Mouse (Mus musculus) CH12.LX (cell line): ENCODE measurements around the gene Fpr1. TPM values are rescaled to one million over a fixed set of nuclear protein-coding genes. Genes with fewer than 3 reads are reported as not detected.
A peak's percentile ranks its signal among the peaks of the same experiment; 100 is the strongest.

Experiments
- DNase-seq: peaks from one replicate; pipeline ENCODE4 v3.0.0-alpha.2; 2013; ENCODE audit errors: extremely low read depth
- H3K27ac ChIP-seq: 2 replicates; pipeline ENCODE4 v1.5.1; 2012; ENCODE audit warnings: low read depth, mild to moderate bottlenecking, control low read depth, moderate library complexity; ENCODE audit not compliant: insufficient read depth
- H3K27me3 ChIP-seq: replicated peaks from 2 replicates; pipeline ENCODE3; 2012; ENCODE audit warnings: inconsistent platforms
- H3K36me3 ChIP-seq, 2 experiments: replicated peaks in 1 of 2; 2 replicates each; pipeline versions ENCODE3 to v1.6.1; 2012; ENCODE audit warnings: inconsistent platforms in 1 of 2, low read length in 1 of 2, mild to moderate bottlenecking in 1 of 2, mixed read lengths in 1 of 2, moderate library complexity in 1 of 2; ENCODE audit not compliant: control insufficient read depth in 1 of 2, insufficient read depth in 1 of 2
- H3K4me1 ChIP-seq, 2 experiments: 2 replicates each; pipeline ENCODE4 v1.6.1; 2012; ENCODE audit warnings: inconsistent platforms in 1 of 2, moderate library complexity in 1 of 2; ENCODE audit not compliant: insufficient read depth in 2 of 2, control insufficient read depth in 1 of 2
- H3K4me2 ChIP-seq: 2 replicates; pipeline ENCODE4 v1.6.1; 2012; ENCODE audit warnings: low read depth, mild to moderate bottlenecking, control low read depth; ENCODE audit not compliant: poor library complexity, insufficient read depth, severe bottlenecking
- H3K4me3 ChIP-seq, 3 experiments: fragments of 150-350 bp in 1 of 3; sonication (generic) in 1 of 3; replicated peaks in 1 of 3; 2 replicates each; pipeline versions ENCODE3 to v1.5.1; 2011 to 2012; ENCODE audit warnings: low read depth in 2 of 3, low read length in 2 of 3, mild to moderate bottlenecking in 2 of 3, moderate library complexity in 2 of 3, control low read depth in 1 of 3, improper control_type of control experiment in 1 of 3, inconsistent platforms in 1 of 3, mixed read lengths in 1 of 3; ENCODE audit not compliant: poor library complexity in 1 of 3
- H3K79me2 ChIP-seq: replicated peaks from 2 replicates; pipeline ENCODE4 v1.6.1; 2012; ENCODE audit warnings: mild to moderate bottlenecking, moderate library complexity; ENCODE audit not compliant: control insufficient read depth, poor library complexity, insufficient read depth, severe bottlenecking; ENCODE audit errors: extremely low read depth
- H3K9ac ChIP-seq: 2 replicates; pipeline ENCODE4 v1.6.1; 2012; ENCODE audit warnings: low read depth, mild to moderate bottlenecking, control low read depth, moderate library complexity; ENCODE audit not compliant: insufficient read depth
- H3K9me3 ChIP-seq: replicated peaks from 2 replicates; pipeline ENCODE3; 2012; ENCODE audit warnings: low read length, inconsistent platforms, mixed read lengths
- BHLHE40 ChIP-seq: IDR thresholded peaks from 2 replicates; pipeline ENCODE4 v1.6.1; 2011; ENCODE audit warnings: mild to moderate bottlenecking, low read depth, low read length, improper control_type of control experiment
- CHD1 ChIP-seq: IDR thresholded peaks from 2 replicates; pipeline ENCODE4 v1.6.1; 2012; ENCODE audit warnings: low read depth, low read length, improper control_type of control experiment, inconsistent platforms
- CHD2 ChIP-seq: IDR thresholded peaks from 2 replicates; pipeline ENCODE4 v1.6.1; 2011; ENCODE audit warnings: low read length, improper control_type of control experiment
- CTCF ChIP-seq, 2 experiments: IDR thresholded peaks in 1 of 2; conservative IDR thresholded peaks in 1 of 2; 2 replicates each; pipeline ENCODE4 v1.5.1; 2011 to 2012; ENCODE audit warnings: low read depth in 2 of 2, low read length in 2 of 2, improper control_type of control experiment in 1 of 2, inconsistent platforms in 1 of 2, mild to moderate bottlenecking in 1 of 2, moderate library complexity in 1 of 2
- E2F4 ChIP-seq: IDR thresholded peaks from 2 replicates; pipeline ENCODE4 v1.6.1; 2011; ENCODE audit warnings: low read depth, low read length, improper control_type of control experiment; ENCODE audit not compliant: insufficient replicate concordance
- ELF1 ChIP-seq: IDR thresholded peaks from 2 replicates; pipeline ENCODE4 v1.6.1; 2014; ENCODE audit warnings: low read depth, mild to moderate bottlenecking, inconsistent platforms, low read length, improper control_type of control experiment
- EP300 ChIP-seq: IDR thresholded peaks from 2 replicates; pipeline ENCODE4 v1.6.1; 2011; ENCODE audit warnings: low read length, improper control_type of control experiment
- ETS1 ChIP-seq: conservative IDR thresholded peaks from 2 replicates; pipeline ENCODE4 v1.6.1; 2012; ENCODE audit warnings: low read depth, mild to moderate bottlenecking, inconsistent platforms, low read length, improper control_type of control experiment, moderate library complexity
- GABPA ChIP-seq: IDR thresholded peaks from 2 replicates; pipeline ENCODE4 v1.6.1; 2012; ENCODE audit warnings: low read depth, low read length, improper control_type of control experiment, inconsistent platforms; ENCODE audit not compliant: insufficient replicate concordance
- HCFC1 ChIP-seq: IDR thresholded peaks from 2 replicates; pipeline ENCODE4 v1.6.1; 2012; ENCODE audit warnings: low read depth, mild to moderate bottlenecking, inconsistent platforms, low read length, improper control_type of control experiment
- IRF4 ChIP-seq: IDR thresholded peaks from 2 replicates; pipeline ENCODE4 v1.6.1; 2014; ENCODE audit warnings: low read depth, mild to moderate bottlenecking, inconsistent platforms, low read length, improper control_type of control experiment
- JUN ChIP-seq: IDR thresholded peaks from 2 replicates; pipeline ENCODE4 v1.6.1; 2011; ENCODE audit warnings: low read depth, mild to moderate bottlenecking, low read length, improper control_type of control experiment, moderate library complexity; ENCODE audit not compliant: insufficient read depth
- JUND ChIP-seq: conservative IDR thresholded peaks from 2 replicates; pipeline ENCODE4 v1.6.1; 2011; ENCODE audit warnings: low read depth, low read length, improper control_type of control experiment
- KAT2A ChIP-seq: IDR thresholded peaks from 2 replicates; pipeline ENCODE4 v1.6.1; 2012; ENCODE audit warnings: low read length, improper control_type of control experiment, inconsistent platforms; ENCODE audit not compliant: insufficient replicate concordance
- MAFK ChIP-seq: IDR thresholded peaks from 2 replicates; pipeline ENCODE4 v1.6.1; 2011; ENCODE audit warnings: low read length, improper control_type of control experiment; ENCODE audit not compliant: insufficient replicate concordance
- MAX ChIP-seq: IDR thresholded peaks from 2 replicates; pipeline ENCODE4 v1.6.1; 2011; ENCODE audit warnings: low read length, improper control_type of control experiment
- MAZ ChIP-seq: IDR thresholded peaks from 2 replicates; pipeline ENCODE4 v1.6.1; 2012; ENCODE audit warnings: low read depth, mild to moderate bottlenecking, inconsistent platforms, low read length, improper control_type of control experiment, moderate library complexity
- MEF2A ChIP-seq: IDR thresholded peaks from 2 replicates; pipeline ENCODE4 v1.6.1; 2014; ENCODE audit warnings: low read depth, mild to moderate bottlenecking, inconsistent platforms, low read length, improper control_type of control experiment, borderline replicate concordance
- MXI1 ChIP-seq: IDR thresholded peaks from 2 replicates; pipeline ENCODE4 v1.6.1; 2011; ENCODE audit warnings: mild to moderate bottlenecking, low read depth, low read length, improper control_type of control experiment
- MYC ChIP-seq: IDR thresholded peaks from 2 replicates; pipeline ENCODE4 v1.6.1; 2011; ENCODE audit warnings: low read depth, mild to moderate bottlenecking, improper control_type of control experiment, low read length
- NELFE ChIP-seq: IDR thresholded peaks from 2 replicates; pipeline ENCODE4 v1.6.1; 2011; ENCODE audit warnings: low read depth, low read length, improper control_type of control experiment
- NRF1 ChIP-seq: IDR thresholded peaks from 2 replicates; pipeline ENCODE4 v1.6.1; 2014; ENCODE audit warnings: low read depth, mild to moderate bottlenecking, inconsistent platforms, low read length, improper control_type of control experiment, moderate library complexity
- PAX5 ChIP-seq: IDR thresholded peaks from 2 replicates; pipeline ENCODE4 v1.6.1; 2012; ENCODE audit warnings: low read length, inconsistent platforms, mixed read lengths
- POLR2A ChIP-seq: IDR thresholded peaks from 2 replicates; pipeline ENCODE4 v1.6.1; 2011; ENCODE audit warnings: low read depth, mild to moderate bottlenecking, improper control_type of control experiment, low read length
- POLR2AphosphoS2 ChIP-seq: IDR thresholded peaks from 2 replicates; pipeline ENCODE4 v1.6.1; 2011; ENCODE audit warnings: low read depth, low read length, improper control_type of control experiment
- RAD21 ChIP-seq: IDR thresholded peaks from 2 replicates; pipeline ENCODE4 v1.6.1; 2011; ENCODE audit warnings: low read depth, mild to moderate bottlenecking, low read length, improper control_type of control experiment, moderate library complexity
- RCOR1 ChIP-seq: conservative IDR thresholded peaks from 2 replicates; pipeline ENCODE4 v1.6.1; 2012; ENCODE audit warnings: low read depth, mild to moderate bottlenecking, inconsistent platforms, low read length, improper control_type of control experiment
- SIN3A ChIP-seq: IDR thresholded peaks from 2 replicates; pipeline ENCODE4 v1.6.1; 2012; ENCODE audit warnings: low read length, improper control_type of control experiment, inconsistent platforms
- SMC3 ChIP-seq: IDR thresholded peaks from 2 replicates; pipeline ENCODE4 v1.6.1; 2011; ENCODE audit warnings: low read depth, low read length, improper control_type of control experiment
- TCF12 ChIP-seq: IDR thresholded peaks from 2 replicates; pipeline ENCODE4 v1.6.1; 2014; ENCODE audit warnings: low read depth, mild to moderate bottlenecking, inconsistent platforms, low read length, improper control_type of control experiment
- UBTF ChIP-seq: IDR thresholded peaks from 2 replicates; pipeline ENCODE4 v1.6.1; 2012; ENCODE audit warnings: low read depth, mild to moderate bottlenecking, inconsistent platforms, low read length, improper control_type of control experiment, moderate library complexity
- USF1 ChIP-seq: IDR thresholded peaks from 2 replicates; pipeline ENCODE4 v1.6.1; 2014; ENCODE audit warnings: low read depth, mild to moderate bottlenecking, inconsistent platforms, low read length, improper control_type of control experiment
- USF2 ChIP-seq: conservative IDR thresholded peaks from 2 replicates; pipeline ENCODE4 v1.6.1; 2011; ENCODE audit warnings: low read depth, low read length, improper control_type of control experiment
- ZC3H11A ChIP-seq: IDR thresholded peaks from 2 replicates; pipeline ENCODE4 v1.6.1; 2012; ENCODE audit warnings: low read depth, mild to moderate bottlenecking, inconsistent platforms, low read length, improper control_type of control experiment
- ZKSCAN1 ChIP-seq: IDR thresholded peaks from 2 replicates; pipeline ENCODE4 v1.6.1; 2012; ENCODE audit warnings: low read depth, inconsistent platforms, low read length, improper control_type of control experiment, borderline replicate concordance
- ZMIZ1 ChIP-seq: IDR thresholded peaks from 2 replicates; pipeline ENCODE4 v1.6.1; 2012; ENCODE audit warnings: low read depth, mild to moderate bottlenecking, inconsistent platforms, low read length, improper control_type of control experiment
- ZNF384 ChIP-seq: IDR thresholded peaks from 2 replicates; pipeline ENCODE4 v1.6.1; 2012; ENCODE audit warnings: low read depth, low read length, improper control_type of control experiment, inconsistent platforms
- dilution Hi-C: fragments of 300-500 bp; cut with MboI; formaldehyde crosslinking; loops from 2 replicates; pipeline ENCODE4 v1.14.3; 2020; ENCODE audit warnings: low sequenced_read_pairs; ENCODE audit not compliant: extremely low pct_unique_long_range_greater_than_20kb, extremely low pct_ligation_motif_present
- in situ Hi-C: fragments of 300-500 bp; cut with MboI; formaldehyde crosslinking; loops from 3 replicates; pipeline ENCODE4 v1.14.3; 2019; ENCODE audit warnings: low sequenced_read_pairs, low pct_ligation_motif_present, low pct_unique_long_range_greater_than_20kb, mixed read lengths
- polyA plus RNA-seq: library from polyadenylated mRNA; unstranded; fragments of >175 nt; gene quantifications from 2 replicates; pipeline ENCODE4 v1.2.1, GENCODE M21; 2012; ENCODE audit warnings: low read depth; ENCODE audit not compliant: insufficient read length
- total RNA-seq, 2 experiments: library from RNA; depleted of rRNA; stranded (reverse); fragments of 300-350 nt in 1 of 2; fragments of >200 nt in 1 of 2; gene quantifications; 2 replicates each; pipeline ENCODE4 v1.2.3; 2012 to 2014

Gene Fpr1
- total and polyA plus RNA-seq, 3 experiments = not detected

DNA sequence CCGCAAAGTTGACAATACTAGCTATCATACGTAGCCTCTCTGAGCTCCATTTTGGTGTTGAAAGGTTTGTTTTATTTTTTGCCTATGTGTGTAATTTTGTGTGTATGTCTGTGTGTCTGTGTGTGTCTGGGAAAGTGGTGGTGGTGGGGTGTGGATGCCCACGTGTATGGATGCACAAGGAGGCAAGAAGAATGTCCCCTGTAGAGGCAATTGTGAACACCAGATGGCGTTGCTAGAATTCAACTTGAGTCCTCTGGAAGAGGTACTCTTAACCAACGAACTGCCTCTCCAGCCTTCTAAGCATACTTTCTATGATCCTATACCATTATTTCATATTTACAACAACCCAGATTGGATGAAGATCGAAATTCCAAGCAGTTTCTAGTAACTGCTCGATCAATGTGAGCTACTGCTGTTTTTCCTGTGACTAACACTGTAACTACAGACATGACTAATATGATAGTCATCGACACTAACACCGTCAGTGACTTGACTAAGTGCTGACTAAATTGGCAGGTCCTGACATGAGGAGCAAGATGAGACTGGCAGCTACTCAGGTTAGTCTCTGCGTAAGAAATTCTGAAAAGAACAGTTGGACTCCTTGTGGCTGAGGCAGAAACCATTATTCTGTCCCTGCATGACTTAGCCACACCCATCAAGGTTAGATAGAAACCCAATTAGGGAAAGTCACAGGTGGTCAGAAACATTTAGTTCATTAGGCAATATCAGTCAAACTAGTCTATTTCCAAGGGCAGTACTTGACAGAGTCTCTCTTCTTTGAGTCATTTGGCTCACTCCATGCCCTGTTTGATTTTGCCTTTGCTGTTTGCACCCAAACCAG is 38.3 kb downstream of the Fpr1 start:
- TF ChIP-seq USF1 (no peak), ZKSCAN1 (no peak), CTCF (conservative IDR thresholded peaks at IDR 0.05 in 1 of 2, IDR thresholded peaks at IDR 0.05 in 1 of 2; ENCODE audit: low read depth in 2 of 2, low read length in 2 of 2) (peak in 1 of 2 experiments; percentile 72; a peak in 3 of 4 replicates), MAFK (no peak), SMC3 (peak; percentile 59), TCF12 (peak; percentile 22; the same call in 1 of the 2 replicates), NRF1 (no peak), BHLHE40 (peak; percentile 22; the same call in 1 of the 2 replicates), ZMIZ1 (no peak), MXI1 (peak; percentile 48; the same call in 1 of the 2 replicates), POLR2AphosphoS2 (no peak), ZC3H11A (no peak), RAD21 (peak; percentile 45), SIN3A (no peak), RCOR1 (0 out of 2 replicates have a peak, but pooled peaks have one; percentile 48), USF2 (no peak), CHD1 (peak; percentile 95), MAZ (no peak), MEF2A (no peak), EP300 (peak; percentile 84), CHD2 (no peak), ZNF384 (no peak), POLR2A (no peak), ETS1 (peak; percentile 40; the same call in 1 of the 2 replicates), NELFE (no peak), IRF4 (peak; percentile 87), UBTF (no peak), MAX (peak; percentile 69), JUND (peak; percentile 55; the same call in 1 of the 2 replicates), GABPA (no peak), HCFC1 (no peak), KAT2A (no peak), E2F4 (no peak), MYC (peak; percentile 53; the same call in 1 of the 2 replicates), JUN (peak; percentile 58; the same call in 1 of the 2 replicates), PAX5 (no peak), ELF1 (no peak)
- H3K4me3 ChIP-seq = peak overlapping the region in 1 of 3 experiments; percentile 27
- peaks cover 0 to 17% of the 10 kb centered on the region in 2 experiments for H3K36me3 ChIP-seq
- H3K4me1 ChIP-seq = peaks cover 0 to 6% of the 10 kb centered on the region in 2 experiments; a peak in 2 of 4 replicates
- peak overlapping the region; percentile 42 for H3K4me2 ChIP-seq
- no peaks in the 10 kb centered on the region for H3K79me2 ChIP-seq
- H3K9me3 ChIP-seq = no peaks in the 10 kb centered on the region
- no peak overlapping the region for H3K27ac ChIP-seq
- DNase-seq = peak; percentile 48
- H3K27me3 ChIP-seq = no peaks in the 10 kb centered on the region
- in situ Hi-C loops (loop anchor here (10.0 kb wide), 1 partner anchor 81 kb away; no protein-coding TSS in a partner anchor), dilution Hi-C loops (no loop called here)
- H3K9ac ChIP-seq = no peak overlapping the region
